Mouse (Mus musculus) left cerebral cortex, postnatal 14 days (tissue): ENCODE measurements at regions not wholly inside any gene's neighbourhood (a gene's known extent, or its start where the extent isn't known, plus 50 kb on each side); places are given as distances from the start of the nearest gene placed in this dataset.

Experiments
- DNase-seq, 2 experiments: peaks; one replicate each; pipeline ENCODE4 v3.0.0; 2021 to 2022; ENCODE audit warnings: low spot score in 2 of 2, mixed read lengths in 1 of 2
- intact Hi-C: fragments of 180-260 bp; cut with DNase I; formaldehyde crosslinking; loops from one replicate; pipeline ENCODE4 v1.15.1; 2025

DNA sequence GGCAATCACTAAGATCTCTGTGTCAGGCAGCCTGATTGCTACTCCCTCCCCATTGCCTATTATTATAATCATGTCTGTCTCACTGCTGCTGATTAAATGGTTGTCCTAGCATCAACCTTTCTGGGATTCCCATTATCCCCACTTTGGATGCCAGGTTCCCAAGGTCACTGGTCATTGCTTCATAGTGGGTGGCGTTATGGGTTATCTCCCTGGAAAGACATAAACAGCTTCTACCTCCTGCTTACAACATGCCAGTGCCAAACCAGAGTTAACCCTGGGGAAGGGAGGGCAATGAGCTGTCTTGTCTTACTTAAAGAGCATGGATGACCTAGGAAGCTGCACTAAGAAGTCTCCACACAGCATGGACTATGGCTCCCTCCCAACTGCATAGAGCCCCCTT is 136.9 kb downstream of the Uaca start:
- intact Hi-C loops: no loop called here
- DNase-seq: no peak

DNA sequence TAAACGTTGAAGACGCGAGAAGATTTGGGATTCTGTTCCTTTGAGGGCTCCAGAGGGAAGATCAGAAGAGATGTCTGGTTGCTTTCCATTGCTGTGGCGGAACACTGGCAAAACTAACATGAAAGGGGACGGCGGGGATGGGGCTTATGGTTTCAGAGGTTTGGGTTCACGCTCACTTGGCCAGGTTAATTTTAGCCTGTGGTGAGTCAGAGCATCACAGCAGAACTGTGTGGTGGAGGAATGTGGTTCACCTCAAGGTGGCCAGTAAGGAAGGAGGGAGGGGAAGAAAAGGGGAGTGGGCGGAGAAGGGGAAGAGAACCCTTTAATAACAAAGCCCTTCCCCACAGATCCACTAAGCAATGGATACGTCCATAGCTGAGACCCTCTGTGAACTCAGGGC is 142.6 kb downstream of the Uaca start:
- intact Hi-C loops: loop anchor here (5.0 kb wide), 1 partner anchor 40 kb away; no protein-coding TSS in a partner anchor
- DNase-seq: no peak

DNA sequence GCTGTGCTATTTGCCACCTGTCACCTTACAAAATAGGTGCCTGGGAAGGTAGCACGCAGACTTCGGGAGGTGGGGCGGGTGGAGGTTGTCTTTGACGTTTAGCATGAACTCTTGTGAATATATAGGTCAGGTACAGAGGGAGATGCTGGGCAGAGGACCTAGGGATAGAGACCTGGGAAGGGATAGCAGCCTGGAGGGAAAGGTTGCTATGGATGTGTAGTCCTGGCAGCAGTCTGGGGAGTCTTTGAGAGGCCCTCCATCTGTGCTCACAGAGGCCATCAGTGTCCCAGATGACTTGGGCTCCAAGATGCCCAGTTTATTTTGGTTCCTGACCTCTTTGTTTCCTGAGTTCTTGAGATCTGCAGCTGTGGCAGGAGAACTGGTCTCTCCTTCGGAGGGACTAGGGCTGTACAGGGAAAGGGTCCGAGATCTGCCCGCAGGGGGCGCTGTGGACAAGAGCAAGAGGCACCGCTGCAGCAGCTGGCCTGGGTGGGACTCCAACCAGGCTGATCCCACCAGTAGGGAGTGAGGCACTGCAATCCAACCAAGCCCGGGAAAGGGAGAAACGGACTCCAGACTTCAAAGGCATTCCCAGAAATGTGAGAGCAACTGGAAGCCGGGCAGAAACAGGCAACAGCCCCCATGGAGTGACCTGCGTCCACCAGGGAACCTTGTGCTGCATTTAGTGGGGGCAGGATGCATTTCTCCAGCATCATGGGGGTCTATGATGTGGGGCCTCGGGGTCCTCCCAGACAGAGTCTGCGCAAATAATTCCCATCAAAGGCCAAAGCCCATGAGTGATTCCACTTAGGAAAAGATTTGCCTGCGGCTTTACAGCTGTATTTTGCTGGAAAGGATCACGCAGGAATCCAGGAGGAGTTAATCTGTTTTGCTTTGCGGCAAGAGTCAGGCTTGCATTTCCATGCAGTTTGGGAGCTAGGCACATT is 145.8 kb downstream of the Uaca start:
- intact Hi-C loops: loop anchor here (5.0 kb wide), 1 partner anchor 43 kb away; no protein-coding TSS in a partner anchor

DNA sequence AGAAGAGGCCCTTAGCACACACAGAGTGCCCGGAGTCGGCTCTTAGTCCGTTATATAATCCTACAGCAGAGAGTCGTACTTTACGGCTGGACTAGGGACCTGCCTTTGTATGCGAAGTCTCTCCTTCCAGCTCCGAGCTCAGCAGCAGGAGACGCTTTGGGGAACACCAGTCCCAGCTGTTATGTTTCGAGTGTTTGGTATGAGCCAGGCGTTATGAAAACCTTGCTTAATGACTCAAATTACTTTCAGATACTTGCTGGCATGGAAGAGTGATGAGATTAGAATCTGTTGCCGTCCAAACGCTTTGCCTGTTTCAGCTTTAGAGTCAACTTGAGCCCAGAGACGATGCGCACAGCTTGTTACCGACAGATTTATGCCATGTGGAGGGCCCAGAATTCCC is 153.0 kb downstream of the Uaca start:
- intact Hi-C loops: no loop called here
- no peak for DNase-seq

More for the DNA sequence above, 145.8 kb downstream of the Uaca start:
- peak; percentile 79 to 82 for DNase-seq

DNA sequence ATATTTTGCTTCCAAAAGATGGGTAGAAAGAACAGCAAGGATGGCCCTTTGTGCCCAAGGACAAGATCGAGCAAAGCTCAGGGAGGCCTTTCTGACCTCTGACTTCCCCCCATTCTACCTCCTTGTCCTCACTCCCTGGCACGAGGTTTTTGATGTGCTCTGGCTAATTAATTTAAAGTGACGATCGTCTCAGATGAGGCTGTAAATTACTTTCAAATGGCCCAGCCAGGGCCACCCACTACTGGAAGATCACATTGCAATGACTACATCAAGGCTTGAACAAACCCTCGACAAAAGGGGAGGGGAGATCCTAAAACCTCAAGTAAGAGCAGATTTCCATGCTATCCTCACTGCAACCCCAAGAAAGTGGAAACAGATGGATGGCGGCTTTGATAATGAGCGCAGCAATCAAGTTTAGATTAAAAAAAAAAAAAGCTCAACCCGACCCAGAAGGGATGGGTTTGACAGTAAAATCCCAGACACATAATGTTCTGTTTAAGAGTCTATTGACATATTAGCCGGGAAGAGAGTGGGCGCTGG is 154.3 kb downstream of the Uaca start:
- intact Hi-C loops: no loop called here
- DNase-seq: no peak

DNA sequence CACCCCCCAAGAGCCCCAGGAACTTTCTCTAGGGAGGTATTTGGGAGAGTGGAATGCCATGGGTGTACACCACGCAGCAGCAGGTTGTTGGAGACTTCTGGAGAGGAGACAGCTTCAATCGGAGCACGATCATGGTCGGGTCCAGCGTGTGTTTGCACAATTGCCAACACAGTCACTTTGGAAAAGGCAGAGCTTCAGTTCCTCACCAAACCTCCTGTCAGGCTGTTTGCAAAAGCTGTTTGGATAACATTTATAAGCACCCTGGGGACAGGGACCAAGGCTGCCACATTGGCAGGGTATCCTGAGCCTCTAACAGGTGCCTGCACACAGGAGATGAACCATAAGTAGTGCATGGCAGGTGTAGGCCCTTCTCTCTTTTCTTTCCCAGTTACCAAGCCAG is 155.8 kb downstream of the Uaca start:
- intact Hi-C loops: no loop called here
- no peak for DNase-seq

DNA sequence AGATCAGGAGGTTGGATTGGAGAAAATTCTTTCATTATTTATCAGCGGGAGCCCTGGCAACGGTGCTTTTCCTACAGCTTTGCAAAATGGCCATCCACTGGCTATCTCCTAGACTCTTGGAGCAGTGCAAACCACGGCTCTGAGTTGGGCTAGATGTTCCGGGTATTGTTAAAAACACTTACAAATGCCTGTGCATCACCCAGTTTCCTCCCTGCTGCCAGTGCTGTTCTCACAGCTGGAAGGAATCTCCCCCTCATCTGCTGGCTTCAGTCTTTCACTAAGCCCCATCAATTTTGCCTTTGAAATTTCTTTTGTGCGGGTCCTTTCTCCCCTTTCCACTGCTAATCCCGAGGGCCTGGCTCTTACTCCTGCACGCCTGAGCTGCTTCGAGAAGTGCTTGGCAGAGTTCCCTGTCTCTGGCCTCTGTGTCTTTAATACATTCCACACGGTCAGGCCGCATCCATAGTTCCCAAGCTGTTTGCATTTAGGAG is 156.8 kb downstream of the Uaca start:
- DNase-seq: peak in 1 of 2 experiments; percentile 7
- intact Hi-C loops: no loop called here

DNA sequence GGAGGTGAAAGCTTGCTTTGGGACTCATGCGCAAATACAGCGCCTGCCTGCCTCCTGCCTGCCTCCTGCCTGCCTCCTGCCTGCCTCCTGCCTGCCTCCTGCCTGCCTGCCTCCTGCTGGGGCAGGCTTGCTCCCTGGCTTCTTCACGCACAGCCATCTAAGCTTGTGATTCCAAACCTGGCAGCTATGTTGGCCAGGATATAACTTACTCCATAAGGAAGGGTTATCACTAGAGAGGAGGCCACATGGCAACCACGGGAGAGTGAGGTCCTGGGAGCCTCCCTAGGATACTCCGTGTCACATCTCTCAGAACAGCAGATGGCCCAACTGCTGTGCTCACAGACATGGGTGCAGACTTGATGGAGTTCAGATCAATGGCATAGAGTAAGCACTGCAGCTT is 163.1 kb downstream of the Uaca start:
- intact Hi-C loops: no loop called here
- no peak for DNase-seq

DNA sequence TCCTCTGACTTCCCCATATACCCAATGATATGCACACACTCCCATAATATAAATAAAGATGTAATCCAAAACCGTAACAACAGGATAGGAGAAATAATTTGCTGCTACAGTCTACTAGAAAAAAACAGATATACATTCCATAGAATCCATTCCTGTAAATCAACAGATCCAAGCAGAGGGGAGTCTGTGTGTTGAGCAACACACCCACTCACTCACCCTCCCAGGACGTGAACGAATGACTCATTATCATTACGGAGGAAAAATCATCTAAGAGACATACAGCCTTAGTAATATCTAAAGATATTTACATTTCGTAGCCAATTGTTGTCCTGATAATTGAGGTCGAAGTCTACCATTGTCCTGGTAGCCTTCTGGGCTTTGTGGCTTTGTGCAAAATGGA is 165.2 kb downstream of the Uaca start:
- intact Hi-C loops: no loop called here
- no peak for DNase-seq

DNA sequence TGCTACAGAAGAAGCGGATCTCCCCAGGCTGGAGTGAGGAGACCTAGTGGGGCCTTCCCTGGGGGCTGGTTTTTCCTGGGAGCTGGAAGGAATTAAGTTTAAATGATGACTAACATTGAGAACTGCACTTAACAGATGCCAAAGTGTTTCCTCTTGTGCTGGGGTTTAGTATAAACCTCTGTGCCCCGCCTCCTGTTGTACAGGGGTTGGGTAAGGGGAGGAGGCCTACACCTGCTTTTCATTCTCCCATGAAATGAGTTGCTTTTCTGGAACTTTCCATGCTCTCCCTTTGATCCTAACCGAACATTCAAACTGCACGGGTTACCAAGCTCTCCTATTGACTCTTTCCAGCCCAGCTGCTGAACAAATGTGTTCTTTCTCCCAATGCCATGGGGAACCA is 167.7 kb downstream of the Uaca start:
- no peak for DNase-seq
- intact Hi-C loops: no loop called here

DNA sequence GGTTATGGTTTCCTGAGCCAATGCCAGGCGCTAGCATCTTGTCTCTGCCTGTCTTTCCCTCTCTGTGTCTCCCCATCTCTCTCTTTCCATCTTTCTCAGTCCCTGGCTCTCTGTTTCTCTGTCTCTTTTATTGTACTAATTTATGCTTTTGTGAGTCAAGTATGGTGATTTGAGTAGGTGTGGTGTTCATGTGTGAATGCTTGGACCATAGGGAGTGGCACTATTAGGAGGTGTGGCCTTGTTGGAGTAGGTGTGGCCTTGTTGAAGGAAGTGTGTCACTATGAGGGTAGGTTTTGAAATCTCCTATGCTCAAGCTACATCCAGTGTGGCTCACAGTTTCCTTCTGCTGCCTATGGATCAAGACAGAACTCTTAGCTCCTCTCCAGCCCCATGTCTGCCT is 171.3 kb downstream of the Uaca start:
- intact Hi-C loops: no loop called here
- no peak for DNase-seq

DNA sequence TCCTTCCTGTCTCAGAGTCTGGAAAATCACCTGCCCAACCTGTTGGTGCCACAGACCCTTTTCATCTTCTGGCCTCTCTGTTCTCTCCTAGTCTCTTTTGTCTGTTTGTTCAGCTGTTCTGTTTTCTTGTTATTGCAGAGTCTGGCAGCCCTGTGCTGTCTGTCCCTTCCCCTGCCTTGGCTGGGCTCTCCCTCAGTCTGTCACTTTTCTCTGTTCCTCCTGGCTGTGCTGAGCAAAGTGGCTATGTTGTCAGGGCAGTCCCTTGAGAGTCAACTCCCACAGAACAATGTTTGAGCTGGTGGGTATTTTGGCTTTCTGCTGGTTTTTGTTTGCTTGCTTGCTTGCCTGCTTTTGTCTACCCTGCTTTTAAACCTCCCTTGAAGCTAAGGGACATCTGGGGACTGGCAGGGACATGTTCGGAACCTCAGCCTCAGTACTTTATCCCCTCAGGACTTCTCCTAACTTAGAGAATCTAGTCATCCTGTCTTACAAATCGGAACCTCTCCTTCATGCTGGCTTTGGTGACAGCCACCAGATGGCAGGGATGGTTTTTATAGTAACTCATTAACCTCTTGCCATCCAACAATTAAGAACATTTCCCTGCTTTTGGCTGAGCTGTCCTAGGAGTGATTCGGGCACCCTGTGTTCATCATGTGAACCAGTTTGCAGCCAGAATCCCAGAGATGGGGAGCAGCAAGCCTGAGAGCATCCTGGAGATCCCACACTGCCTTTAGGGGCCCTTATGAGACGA is 174.1 kb downstream of the Uaca start:
- intact Hi-C loops: no loop called here
- peak in 1 of 2 experiments; percentile 22 for DNase-seq

DNA sequence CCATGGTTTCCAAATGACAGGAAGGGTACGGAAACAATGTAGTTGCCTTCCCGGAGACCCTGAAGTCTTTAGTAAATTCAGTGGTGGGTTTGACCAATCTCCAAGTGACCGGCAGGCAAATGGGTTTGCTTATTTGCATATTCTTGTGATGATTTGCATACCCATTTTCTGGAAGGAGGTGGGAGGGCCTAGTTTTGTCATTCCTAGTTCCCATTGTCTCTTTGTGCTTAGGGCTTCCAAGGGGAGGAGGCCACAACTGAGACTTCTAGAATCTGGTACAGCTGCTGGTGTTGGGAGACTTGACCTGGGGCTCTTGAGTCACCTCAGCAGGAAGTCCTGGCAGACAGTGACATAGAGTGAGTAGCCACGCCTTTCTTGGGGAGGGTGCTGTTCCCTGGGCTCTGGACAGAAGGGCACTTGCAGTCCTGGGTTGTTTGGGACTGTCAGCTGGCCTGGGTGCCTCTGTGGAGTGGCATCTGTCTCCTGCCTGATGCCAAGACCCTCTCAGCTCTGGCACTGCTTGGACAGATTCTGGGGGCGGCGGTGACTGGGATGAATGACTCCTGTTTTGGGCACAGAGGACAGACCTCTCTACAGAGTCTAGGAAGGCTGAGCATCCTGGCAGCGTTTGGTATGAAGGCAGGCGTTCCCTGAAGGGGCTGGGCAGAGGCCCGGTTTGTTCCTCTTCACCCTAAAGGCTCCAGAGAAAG is 178.0 kb downstream of the Uaca start:
- no peak for DNase-seq
- intact Hi-C loops: no loop called here

DNA sequence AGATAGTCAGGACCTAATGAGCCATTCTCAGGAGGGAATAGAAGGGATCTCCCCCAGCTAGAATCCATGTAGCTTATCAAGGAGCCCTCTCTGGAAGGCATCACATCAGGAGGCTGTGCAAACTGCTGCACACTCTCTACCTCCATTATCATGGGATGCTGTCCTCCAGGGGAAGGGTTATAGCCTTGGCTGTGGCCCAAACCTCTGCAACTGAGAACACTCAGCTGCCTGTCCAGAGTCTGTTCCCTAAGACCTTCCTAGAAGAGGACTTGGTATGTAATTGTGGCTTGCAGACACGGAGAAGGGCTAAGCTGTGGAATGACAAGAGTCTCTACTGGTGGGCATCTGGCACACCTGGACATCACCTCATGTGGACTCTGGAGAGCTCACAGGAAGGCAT is 180.2 kb downstream of the Uaca start:
- intact Hi-C loops: no loop called here
- no peak for DNase-seq

DNA sequence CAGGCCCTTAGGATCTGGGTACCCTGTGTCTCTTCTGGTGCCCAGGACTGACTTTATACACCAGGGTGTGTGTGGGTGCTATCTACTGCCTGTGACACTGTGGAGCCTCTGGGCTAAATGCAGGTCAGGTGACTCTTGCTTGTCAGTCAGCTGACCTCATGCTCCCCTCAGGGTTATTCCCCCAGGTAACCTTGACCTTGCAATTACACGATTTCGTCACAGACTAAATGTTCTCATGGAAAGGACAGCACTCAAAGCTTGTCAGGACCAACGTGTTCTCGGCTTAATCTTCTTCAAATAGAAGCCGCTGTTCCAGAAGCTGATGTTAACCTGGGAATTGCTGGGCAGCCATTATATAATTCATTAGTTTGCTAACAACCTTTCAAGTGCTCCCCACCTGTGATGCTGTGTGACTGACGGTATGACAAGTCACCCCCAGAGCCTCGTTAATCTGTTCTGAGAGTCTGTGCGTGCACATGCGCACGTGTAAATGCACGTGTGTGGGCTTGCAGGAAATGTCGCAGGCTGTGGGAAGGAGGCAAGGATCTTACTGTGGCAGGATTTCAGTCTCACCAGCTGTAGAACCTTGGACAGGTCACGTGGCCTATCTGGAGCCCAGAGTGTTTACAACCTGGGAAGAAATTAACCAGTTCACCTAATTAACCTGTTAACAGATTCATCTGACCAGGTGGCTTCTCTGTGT is 188.2 kb downstream of the Uaca start:
- intact Hi-C loops: no loop called here
- peak; percentile 53 to 63 for DNase-seq

DNA sequence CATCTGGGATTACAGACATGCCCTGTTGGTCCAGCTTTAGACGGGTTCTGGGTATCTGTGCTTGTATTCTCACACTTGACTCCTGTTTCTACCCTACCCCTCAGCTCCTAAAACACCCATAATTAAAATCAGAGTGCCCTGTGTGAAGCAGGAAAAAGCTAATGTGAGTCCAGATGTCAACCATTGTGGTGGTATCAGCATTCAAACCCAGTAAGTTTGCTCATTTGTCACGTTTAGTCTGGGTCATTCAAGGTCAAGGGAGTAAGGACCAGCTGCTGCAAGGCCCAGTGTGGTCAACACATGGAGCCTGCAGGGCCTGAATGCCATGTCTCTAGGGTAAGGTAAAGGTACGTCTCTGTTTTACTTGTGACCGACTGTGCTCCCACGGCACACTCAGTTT is 188.9 kb downstream of the Uaca start:
- no peak for DNase-seq
- intact Hi-C loops: no loop called here

DNA sequence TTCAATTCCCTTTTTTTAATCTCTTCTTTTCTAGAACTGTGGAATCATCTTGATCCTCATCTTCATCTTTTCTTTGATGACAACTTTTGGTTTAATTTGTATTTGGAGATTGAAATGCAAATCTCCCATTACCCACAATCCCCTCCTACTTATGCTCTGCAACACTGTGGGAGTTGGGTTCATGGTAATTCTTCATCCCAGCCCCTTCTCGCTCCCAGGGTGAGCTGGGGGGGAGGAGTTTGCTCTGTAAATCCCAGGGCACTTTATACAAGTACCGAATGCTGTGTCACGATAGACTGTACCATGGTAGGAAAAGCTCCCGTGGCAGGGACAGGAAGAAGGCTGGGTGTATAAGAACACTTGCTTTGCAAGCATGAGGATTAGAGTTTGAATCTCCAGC is 193.8 kb downstream of the Uaca start:
- intact Hi-C loops: no loop called here

DNA sequence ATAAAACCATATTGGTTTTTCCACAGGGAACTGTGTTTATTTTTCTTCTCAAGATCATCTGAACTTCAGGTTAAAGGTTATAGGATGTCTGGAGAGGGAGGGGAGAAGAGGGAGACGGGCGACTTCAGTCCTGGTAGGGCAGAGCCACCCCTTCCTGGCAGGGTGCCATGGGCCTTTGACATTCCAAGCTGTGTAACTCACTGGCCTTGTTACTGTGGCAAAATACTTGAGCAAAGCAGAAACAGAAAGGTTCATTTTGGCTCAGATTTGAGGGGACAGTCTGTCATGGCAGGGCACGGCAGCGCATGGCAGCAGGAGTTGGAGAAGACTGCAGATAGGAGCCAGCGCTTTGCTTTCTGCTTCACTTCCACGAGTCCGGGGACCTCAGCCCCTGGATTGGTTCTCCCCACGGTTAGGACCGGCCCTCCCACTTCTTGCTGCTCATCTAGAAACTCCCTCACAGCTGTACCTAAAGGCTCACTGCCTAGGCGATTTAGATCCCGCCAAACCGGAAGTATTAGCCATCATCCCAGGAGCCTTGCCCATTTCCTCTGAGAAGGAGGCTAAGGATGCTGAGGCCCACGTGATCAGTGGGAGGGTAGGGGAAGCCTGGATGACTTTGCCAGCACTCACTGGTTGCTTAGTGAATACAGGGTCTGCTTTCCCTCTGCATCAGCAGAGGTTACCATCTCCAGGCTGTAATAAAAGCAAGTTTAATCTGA is 195.5 kb downstream of the Uaca start:
- intact Hi-C loops: no loop called here

More for the DNA sequence above, 193.8 kb downstream of the Uaca start:
- no peak for DNase-seq

More for the DNA sequence above, 195.5 kb downstream of the Uaca start:
- no peak for DNase-seq
